16 mouse cellular contexts compared by ENCODE assay signal in the genomic region with DNA sequence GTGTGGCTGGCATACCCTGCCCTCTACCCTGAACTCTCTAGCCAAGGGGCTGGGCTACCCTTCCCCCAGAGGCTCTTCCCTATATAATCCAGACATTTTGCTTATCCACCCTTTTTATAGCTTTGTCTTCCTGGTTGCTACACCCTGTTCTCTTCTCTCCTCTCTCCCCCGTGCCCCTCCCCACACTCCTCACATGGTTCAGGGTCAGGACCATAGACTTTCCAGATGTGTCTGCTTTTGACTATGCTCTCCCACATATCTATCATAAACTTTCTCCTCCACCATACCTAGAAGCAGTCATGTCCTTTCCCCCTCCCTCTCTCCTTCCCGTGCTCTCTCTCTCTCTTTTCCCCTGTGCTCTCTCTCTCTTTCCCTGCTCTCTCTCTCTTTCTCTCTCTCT.
DNase-seq lines count a peak whose midpoint lies in the region; ATAC-seq lines count a peak whose summit lies in the region.
"Had no signal": no experiment of that assay in that cellular context is flagged by ENCODE, and none has a peak within 500 bp of the region (broad histone marks: within the 10 kb centered on the region; RNA-seq: fewer than 3 reads in every experiment).

No protein-coding gene starts in this region.

- no peaks in the 10 kb centered on the region for H3K36me3 ChIP-seq in heart, embryonic 15.5 days
- no peaks in the 10 kb centered on the region for H3K36me3 ChIP-seq in heart, embryonic 11.5 days (ENCODE audit: control insufficient read depth, insufficient read depth, low read length)
- no peaks in the 10 kb centered on the region; the same call in 1 of the 2 replicates for H3K36me3 ChIP-seq in hindbrain, embryonic 15.5 days
- H3K36me3 ChIP-seq in midbrain, embryonic 11.5 days (ENCODE audit: control insufficient read depth, insufficient read depth, low read length) = no peaks in the 10 kb centered on the region; the same call in 1 of the 2 replicates
- no peaks in the 10 kb centered on the region for H3K36me3 ChIP-seq in neural tube, embryonic 14.5 days (ENCODE audit: control insufficient read depth, insufficient read depth, low read length)
- H3K36me3 ChIP-seq: forebrain, embryonic 15.5 days; liver, embryonic 13.5 days had no signal

- H3K4me2 ChIP-seq in heart, embryonic 15.5 days = no peak overlapping the region
- H3K4me2 ChIP-seq in heart, embryonic 11.5 days = no peak overlapping the region
- H3K4me2 ChIP-seq in hindbrain, embryonic 15.5 days = no peak overlapping the region
- no peak overlapping the region for H3K4me2 ChIP-seq in midbrain, embryonic 11.5 days
- no peak overlapping the region for H3K4me2 ChIP-seq in neural tube, embryonic 14.5 days (ENCODE audit: low read depth, low read length)
- H3K4me2 ChIP-seq: forebrain, embryonic 15.5 days; liver, embryonic 13.5 days had no signal

- WGBS in heart, embryonic 15.5 days = 46% methylated on average over 2 of the region's 2 CpGs
- 30% methylated on average over 2 of the region's 2 CpGs for WGBS in heart, embryonic 11.5 days (ENCODE audit: insufficient replicate concordance)
- WGBS in hindbrain, embryonic 15.5 days = 18% methylated on average over 2 of the region's 2 CpGs
- 30% methylated on average over 2 of the region's 2 CpGs for WGBS in midbrain, embryonic 11.5 days
- 36% methylated on average over 2 of the region's 2 CpGs for WGBS in neural tube, embryonic 14.5 days

- no peaks in the 10 kb centered on the region for H3K9me3 ChIP-seq in heart, embryonic 15.5 days (replicated peaks)
- H3K9me3 ChIP-seq in heart, embryonic 11.5 days (replicated peaks; ENCODE audit: control insufficient read depth, low read length) = no peaks in the 10 kb centered on the region
- H3K9me3 ChIP-seq in hindbrain, embryonic 15.5 days = no peaks in the 10 kb centered on the region
- H3K9me3 ChIP-seq in midbrain, embryonic 11.5 days (ENCODE audit: control insufficient read depth, low read length) = no peaks in the 10 kb centered on the region
- H3K9me3 ChIP-seq in neural tube, embryonic 14.5 days (ENCODE audit: control insufficient read depth, low read length) = no peaks in the 10 kb centered on the region
- H3K9me3 ChIP-seq: forebrain, embryonic 15.5 days; liver, embryonic 13.5 days had no signal

- H3K4me3 ChIP-seq in heart, embryonic 15.5 days = no peak overlapping the region
- H3K4me3 ChIP-seq in heart, embryonic 11.5 days (ENCODE audit: low read depth, low read length) = no peak overlapping the region
- no peak overlapping the region for H3K4me3 ChIP-seq in hindbrain, embryonic 15.5 days
- no peak overlapping the region for H3K4me3 ChIP-seq in midbrain, embryonic 11.5 days (ENCODE audit: low read depth, low read length)
- no peak overlapping the region for H3K4me3 ChIP-seq in neural tube, embryonic 14.5 days (ENCODE audit: low read depth, low read length)
- H3K4me3 ChIP-seq: forebrain, embryonic 15.5 days; liver, embryonic 13.5 days; megakaryocyte, embryonic 14.5 days had no signal

- no peak for ATAC-seq in heart, embryonic 15.5 days (replicated peaks; ENCODE audit: insufficient number of reproducible peaks, insufficient read depth, low FRiP score, low read depth)
- no peak for ATAC-seq in heart, embryonic 11.5 days (replicated peaks; ENCODE audit: insufficient number of reproducible peaks, low FRiP score, low TSS enrichment)
- ATAC-seq in hindbrain, embryonic 15.5 days (ENCODE audit: low FRiP score, low read depth) = peak; percentile 37
- ATAC-seq in midbrain, embryonic 11.5 days (ENCODE audit: low FRiP score) = peak; percentile 22
- 0 out of 2 replicates have a peak, but pooled peaks have one; percentile 36 for ATAC-seq in neural tube, embryonic 14.5 days (ENCODE audit: low read depth)
- ATAC-seq in erythroid progenitor cell, adult 5-6 weeks (replicated peaks; ENCODE audit: low FRiP score, poor library complexity, severe bottlenecking) = no peak
- ATAC-seq: forebrain, embryonic 15.5 days; lung, postnatal 0 days; Patski had no signal

- peak overlapping the region; percentile 8; the same call in 1 of the 2 replicates for H3K27ac ChIP-seq in heart, embryonic 15.5 days
- no peak overlapping the region for H3K27ac ChIP-seq in heart, embryonic 11.5 days (ENCODE audit: low read depth, low read length)
- H3K27ac ChIP-seq in hindbrain, embryonic 15.5 days (replicated peaks) = 0 out of 2 replicates have a peak overlapping the region, but pooled peaks have one; percentile 17
- no peak overlapping the region for H3K27ac ChIP-seq in midbrain, embryonic 11.5 days (ENCODE audit: low read depth, low read length)
- H3K27ac ChIP-seq in neural tube, embryonic 14.5 days (ENCODE audit: low read depth, low read length) = no peak overlapping the region
- H3K27ac ChIP-seq: forebrain, embryonic 15.5 days; liver, embryonic 13.5 days had no signal

- H3K27me3 ChIP-seq in heart, embryonic 15.5 days = no peaks in the 10 kb centered on the region
- H3K27me3 ChIP-seq in heart, embryonic 11.5 days (ENCODE audit: control insufficient read depth, insufficient read depth, low read length) = no peaks in the 10 kb centered on the region
- H3K27me3 ChIP-seq in hindbrain, embryonic 15.5 days = no peaks in the 10 kb centered on the region
- H3K27me3 ChIP-seq in midbrain, embryonic 11.5 days (ENCODE audit: control insufficient read depth, insufficient read depth, low read length) = no peaks in the 10 kb centered on the region
- H3K27me3 ChIP-seq in neural tube, embryonic 14.5 days (ENCODE audit: control insufficient read depth, insufficient read depth, low read length) = no peaks in the 10 kb centered on the region
- H3K27me3 ChIP-seq: forebrain, embryonic 15.5 days; liver, embryonic 13.5 days; megakaryocyte, embryonic 14.5 days; Patski had no signal

- H3K4me1 ChIP-seq in heart, embryonic 15.5 days (replicated peaks) = peaks cover 62% of the 10 kb centered on the region
- peaks cover 45% of the 10 kb centered on the region for H3K4me1 ChIP-seq in heart, embryonic 11.5 days (ENCODE audit: control insufficient read depth, insufficient read depth, low read length)
- peaks cover 16% of the 10 kb centered on the region for H3K4me1 ChIP-seq in hindbrain, embryonic 15.5 days (replicated peaks)
- H3K4me1 ChIP-seq in midbrain, embryonic 11.5 days (ENCODE audit: control insufficient read depth, insufficient read depth, low read length) = peaks cover 14% of the 10 kb centered on the region
- H3K4me1 ChIP-seq in neural tube, embryonic 14.5 days (ENCODE audit: control insufficient read depth, insufficient read depth, low read length) = peaks cover 11% of the 10 kb centered on the region
- H3K4me1 ChIP-seq: megakaryocyte, embryonic 14.5 days had no signal

- DNase-seq in midbrain, embryonic 11.5 days (ENCODE audit: low spot score, missing footprints) = no peak
- DNase-seq in urinary bladder, postnatal 25 days (ENCODE audit: low spot score) = no peak
- DNase-seq: cerebellum, postnatal 10 days; embryo, embryonic 11 days; kidney, postnatal 10 days; liver, embryonic 13.5 days; thymus, postnatal 14 days had no signal

- no peak overlapping the region for H3K9ac ChIP-seq in heart, embryonic 15.5 days
- H3K9ac ChIP-seq in heart, embryonic 11.5 days (ENCODE audit: low read depth, low read length) = no peak overlapping the region
- no peak overlapping the region for H3K9ac ChIP-seq in hindbrain, embryonic 15.5 days
- H3K9ac ChIP-seq in midbrain, embryonic 11.5 days (ENCODE audit: low read length) = no peak overlapping the region
- H3K9ac ChIP-seq in neural tube, embryonic 14.5 days (replicated peaks; ENCODE audit: low read depth, low read length) = no peak overlapping the region
- H3K9ac ChIP-seq: forebrain, embryonic 15.5 days; liver, embryonic 13.5 days had no signal

Comparison
In these comparisons a context has a peak if more than half of its experiments do, and no peak if none do; other contexts are left out.
1. H3K27ac ChIP-seq: peak in heart, embryonic 15.5 days (single experiment) and hindbrain, embryonic 15.5 days (single experiment); none in heart, embryonic 11.5 days (single experiment), midbrain, embryonic 11.5 days (single experiment) and neural tube, embryonic 14.5 days (single experiment).
2. ATAC-seq: peak in hindbrain, embryonic 15.5 days (single experiment), midbrain, embryonic 11.5 days (single experiment) and neural tube, embryonic 14.5 days (single experiment); none in heart, embryonic 15.5 days (single experiment), heart, embryonic 11.5 days (single experiment) and erythroid progenitor cell, adult 5-6 weeks (single experiment).